Mouse (Mus musculus) myocyte (in vitro differentiated cells): ENCODE measurements around the gene Myh9. TPM values are rescaled to one million over a fixed set of nuclear protein-coding genes. Genes with fewer than 3 reads are reported as not detected.
"Not testable (repeated sequence)": the region's sequence is repeated elsewhere in the genome, so short reads cannot be mapped to it uniquely, and the experiment has no call there.

Experiments
- H3K27me3 ChIP-seq: one replicate; pipeline ENCODE4 v1.6.1; 2011; ENCODE audit not compliant: control insufficient read depth, insufficient read depth, insufficient read length
- H3K36me3 ChIP-seq: one replicate; pipeline ENCODE4 v1.6.1; 2011; ENCODE audit not compliant: control insufficient read depth, insufficient read depth
- H3K4me2 ChIP-seq: one replicate; pipeline ENCODE4 v1.6.1; 2011; ENCODE audit warnings: low read depth, control low read depth
- H3K4me3 ChIP-seq: one replicate; pipeline ENCODE4 v1.5.1; 2011; ENCODE audit warnings: mild to moderate bottlenecking, control low read depth, moderate library complexity
- H3K79me2 ChIP-seq: one replicate; pipeline ENCODE4 v1.6.1; 2011; ENCODE audit not compliant: control insufficient read depth, insufficient read depth
- H3ac ChIP-seq: one replicate; pipeline ENCODE4 v1.6.1; 2011; ENCODE audit not compliant: control insufficient read depth, insufficient read length
- CEBPB ChIP-seq: IDR thresholded peaks from 2 replicates; pipeline ENCODE4 v1.6.1; 2011; ENCODE audit warnings: mild to moderate bottlenecking, moderate library complexity; ENCODE audit not compliant: poor library complexity, insufficient read depth, severe bottlenecking
- E2F4 ChIP-seq: IDR thresholded peaks from one replicate; pipeline ENCODE4 v1.6.1; 2011; ENCODE audit warnings: mild to moderate bottlenecking, control low read depth, moderate library complexity; ENCODE audit not compliant: insufficient read depth
- MAX ChIP-seq: IDR thresholded peaks from one replicate; pipeline ENCODE4 v1.6.1; 2011; ENCODE audit warnings: low read depth, mild to moderate bottlenecking, control low read depth
- MYOD1 ChIP-seq, 3 experiments: IDR thresholded peaks; one replicate each; pipeline ENCODE4 v1.6.1; 2011; ENCODE audit warnings: control low read depth in 2 of 3, low read depth in 2 of 3, mild to moderate bottlenecking in 2 of 3, moderate library complexity in 1 of 3; ENCODE audit not compliant: insufficient read length in 2 of 3, control insufficient read depth in 1 of 3
- MYOG ChIP-seq, 3 experiments: IDR thresholded peaks; one replicate each; pipeline ENCODE4 v1.6.1; 2011; ENCODE audit warnings: control low read depth in 2 of 3, low read depth in 2 of 3, mild to moderate bottlenecking in 2 of 3; ENCODE audit not compliant: insufficient read length in 2 of 3, control insufficient read depth in 1 of 3, insufficient read depth in 1 of 3
- POLR2A ChIP-seq: IDR thresholded peaks from one replicate; pipeline ENCODE4 v1.6.1; 2011; ENCODE audit warnings: low read depth, mild to moderate bottlenecking, control low read depth, moderate library complexity; ENCODE audit not compliant: insufficient read length
- POLR2AphosphoS2 ChIP-seq: IDR thresholded peaks from one replicate; pipeline ENCODE4 v1.6.1; 2011; ENCODE audit warnings: low read depth, control low read depth; ENCODE audit not compliant: insufficient read length
- REST ChIP-seq: IDR thresholded peaks from one replicate; pipeline ENCODE4 v1.6.1; 2011; ENCODE audit warnings: mild to moderate bottlenecking, control low read depth, moderate library complexity; ENCODE audit not compliant: insufficient read depth, insufficient read length
- SRF ChIP-seq: IDR thresholded peaks from one replicate; pipeline ENCODE4 v1.6.1; 2011; ENCODE audit warnings: low read depth; ENCODE audit not compliant: control insufficient read depth, insufficient read length
- TCF12 ChIP-seq: IDR thresholded peaks from one replicate; pipeline ENCODE4 v1.6.1; 2011; ENCODE audit warnings: mild to moderate bottlenecking, control low read depth; ENCODE audit not compliant: poor library complexity, insufficient read depth, severe bottlenecking
- TCF3 ChIP-seq: IDR thresholded peaks from one replicate; pipeline ENCODE4 v1.6.1; 2011; ENCODE audit warnings: low read depth, control low read depth; ENCODE audit not compliant: insufficient read length
- USF1 ChIP-seq: IDR thresholded peaks from one replicate; pipeline ENCODE4 v1.6.1; 2011; ENCODE audit warnings: low read depth, mild to moderate bottlenecking, control low read depth, moderate library complexity
- polyA plus RNA-seq: library from polyadenylated mRNA; unstranded; fragments of >200 nt; fragmentation: generic; extraction: Trizol; gene quantifications from one replicate; pipeline ENCODE4 v1.2.1, GENCODE M21; 2012; ENCODE audit warnings: missing spikeins

Myh9 gene
- polyA plus RNA-seq, 1 experiment = 466 TPM

GRCm38 (mm10) chr15:77745081-77745480 lies 96.9 kb downstream of the Myh9 start:
- H3K4me3 ChIP-seq = no peak overlapping the region
- H3K27me3 ChIP-seq = no peaks in the 10 kb centered on the region
- H3K36me3 ChIP-seq = no peaks in the 10 kb centered on the region
- TF ChIP-seq MYOG (IDR thresholded peaks at IDR 0.05; ENCODE audit: control insufficient read depth in 1 of 3, insufficient read depth in 1 of 3, insufficient read length in 2 of 3, low read depth in 2 of 3) (no peak), POLR2A (no peak), REST (no peak), CEBPB (no peak), SRF (no peak), MAX (no peak), E2F4 (no peak), USF1 (no peak), POLR2AphosphoS2 (no peak), TCF12 (no peak), TCF3 (no peak), MYOD1 (IDR thresholded peaks at IDR 0.05; ENCODE audit: control insufficient read depth in 1 of 3, insufficient read length in 2 of 3, low read depth in 2 of 3) (no peak)
- no peak overlapping the region for H3K4me2 ChIP-seq
- no peak overlapping the region for H3ac ChIP-seq
- H3K79me2 ChIP-seq = no peaks in the 10 kb centered on the region

GRCm38 (mm10) chr15:77744632-77745031 lies 97.3 kb downstream of the Myh9 start:
- no peak overlapping the region for H3K4me3 ChIP-seq
- H3ac ChIP-seq = no peak overlapping the region
- TF ChIP-seq SRF (no peak), POLR2AphosphoS2 (no peak), E2F4 (no peak), CEBPB (no peak), REST (no peak), TCF3 (no peak), MYOD1 (IDR thresholded peaks at IDR 0.05; ENCODE audit: control insufficient read depth in 1 of 3, insufficient read length in 2 of 3, low read depth in 2 of 3) (no peak), USF1 (no peak), POLR2A (no peak), MAX (no peak), MYOG (IDR thresholded peaks at IDR 0.05; ENCODE audit: control insufficient read depth in 1 of 3, insufficient read depth in 1 of 3, insufficient read length in 2 of 3, low read depth in 2 of 3) (no peak), TCF12 (no peak)
- H3K36me3 ChIP-seq = no peaks in the 10 kb centered on the region
- no peaks in the 10 kb centered on the region for H3K79me2 ChIP-seq
- no peaks in the 10 kb centered on the region for H3K27me3 ChIP-seq
- H3K4me2 ChIP-seq = no peak overlapping the region

- H3K4me3 ChIP-seq = not testable (repeated sequence)
- peak overlapping the region; percentile 50 for H3K4me2 ChIP-seq
- peak in 1 of 3 experiments; percentile 27 for TF ChIP-seq MYOG (IDR thresholded peaks at IDR 0.05; ENCODE audit: control insufficient read depth in 1 of 3, insufficient read depth in 1 of 3, insufficient read length in 2 of 3, low read depth in 2 of 3)
- TF ChIP-seq MYOD1 (IDR thresholded peaks at IDR 0.05; ENCODE audit: control insufficient read depth in 1 of 3, insufficient read length in 2 of 3, low read depth in 2 of 3) = peak in 1 of 3 experiments; percentile 14
Observed at GRCm38 (mm10) chr15:77741556-77741955, 100.4 kb downstream of the Myh9 start.

GRCm38 (mm10) chr15:77740511-77741297 lies 101.3 kb downstream of the Myh9 start:
- no peak for TF ChIP-seq USF1
- TF ChIP-seq E2F4 = no peak
- TF ChIP-seq REST = no peak
- TF ChIP-seq MYOG (IDR thresholded peaks at IDR 0.05; ENCODE audit: control insufficient read depth in 1 of 3, insufficient read depth in 1 of 3, insufficient read length in 2 of 3, low read depth in 2 of 3) = no peak
- no peak for TF ChIP-seq MAX
- no peak for TF ChIP-seq CEBPB
- TF ChIP-seq TCF12 = no peak
- TF ChIP-seq POLR2AphosphoS2 = no peak
- TF ChIP-seq MYOD1 (IDR thresholded peaks at IDR 0.05; ENCODE audit: control insufficient read depth in 1 of 3, insufficient read length in 2 of 3, low read depth in 2 of 3) = no peak
- no peak for TF ChIP-seq SRF
- TF ChIP-seq TCF3 = no peak
- no peak for TF ChIP-seq POLR2A
- Histone ChIP-seq H3K4me2 (peak overlapping the region; percentile 50), H3ac (no peak overlapping the region), H3K79me2 (no peaks in the 10 kb centered on the region), H3K36me3 (no peaks in the 10 kb centered on the region), H3K27me3 (no peaks in the 10 kb centered on the region), H3K4me3 (no peak overlapping the region)

More at GRCm38 (mm10) chr15:77741556-77741955, 100.4 kb downstream of the Myh9 start:
- not testable (repeated sequence) for H3K79me2 ChIP-seq, H3K36me3 ChIP-seq, H3ac ChIP-seq, H3K27me3 ChIP-seq

- H3K4me2 ChIP-seq = peak overlapping the region; percentile 88
- not testable (repeated sequence) for H3K4me3 ChIP-seq
Observed at GRCm38 (mm10) chr15:77733903-77734302, 108.1 kb downstream of the Myh9 start.

GRCm38 (mm10) chr15:77733380-77733779 lies 108.6 kb downstream of the Myh9 start:
- H3K27me3 ChIP-seq, H3K4me3 ChIP-seq, H3ac ChIP-seq, H3K36me3 ChIP-seq, H3K79me2 ChIP-seq: not testable (repeated sequence)
- peak overlapping the region; percentile 88 for H3K4me2 ChIP-seq

More at GRCm38 (mm10) chr15:77733903-77734302, 108.1 kb downstream of the Myh9 start:
- not testable (repeated sequence) for H3K36me3 ChIP-seq, H3ac ChIP-seq, H3K79me2 ChIP-seq, H3K27me3 ChIP-seq

GRCm38 (mm10) chr15:77732851-77733250 lies 109.1 kb downstream of the Myh9 start:
- H3ac ChIP-seq, H3K4me3 ChIP-seq, H3K79me2 ChIP-seq, H3K27me3 ChIP-seq, H3K36me3 ChIP-seq: not testable (repeated sequence)
- H3K4me2 ChIP-seq = peak overlapping the region; percentile 88
